Mouse (Mus musculus): ENCODE data around the gene St8sia1.

DNA sequence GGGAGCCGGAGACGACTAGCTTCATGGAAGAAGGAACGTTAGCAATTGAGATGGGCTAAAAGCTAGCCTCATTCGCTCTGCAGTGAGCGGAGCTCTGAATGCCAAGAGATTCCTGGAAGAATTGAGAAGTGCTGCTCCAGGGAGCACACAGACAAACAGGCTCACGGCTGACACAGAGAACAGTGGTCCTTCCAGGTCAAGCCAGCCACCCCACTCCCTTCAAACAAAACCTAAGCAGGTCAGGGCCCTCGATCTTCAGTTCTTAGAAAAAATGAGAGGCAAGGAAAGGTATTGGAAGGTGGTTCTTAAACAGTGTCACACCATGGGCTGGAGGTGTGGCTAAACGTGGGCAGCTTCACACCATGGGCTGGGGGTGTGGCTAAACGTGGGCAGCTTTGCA lies 40.5 kb upstream of the St8sia1 start:
- TF ChIP-seq CTCF (IDR thresholded peaks at IDR 0.05; ENCODE audit: insufficient read depth, low read depth, low read length) (no peak), POLR2A (IDR thresholded peaks at IDR 0.05; ENCODE audit: insufficient read depth, low read depth, low read length) (no peak)

All from olfactory bulb, adult 2 months (tissue).